Mouse (Mus musculus) hindbrain, embryonic 14.5 days (tissue): Measurements from ENCODE around the gene Rora. TPM values are rescaled to one million over a fixed set of nuclear protein-coding genes. Genes with fewer than 3 reads are reported as not detected.

Experiments used
- ATAC-seq: fragments of 200-750 bp; cut with Nextera tagmentation; 2 replicates; pipeline ENCODE4 v1.8.0; 2017; ENCODE audit warnings: moderate number of reproducible peaks, mild to moderate bottlenecking, moderate TSS enrichment, moderate library complexity; ENCODE audit not compliant: low FRiP score
- DNase-seq: peaks from one replicate; pipeline ENCODE4 v3.0.0-alpha.2; 2015; ENCODE audit warnings: low spot score
- H3K27ac ChIP-seq: fragments of 300-500 bp; sonication (generic); 2 replicates; pipeline ENCODE4 v1.5.1; 2014; ENCODE audit warnings: mild to moderate bottlenecking, moderate library complexity
- H3K27me3 ChIP-seq: fragments of 300-500 bp; sonication (generic); 2 replicates; pipeline ENCODE4 v1.6.1; 2014; ENCODE audit warnings: mild to moderate bottlenecking, low read length, mixed read lengths; ENCODE audit not compliant: control insufficient read depth, insufficient read depth
- H3K36me3 ChIP-seq: fragments of 300-500 bp; sonication (generic); replicated peaks from 2 replicates; pipeline ENCODE4 v1.6.1; 2014; ENCODE audit not compliant: control insufficient read depth, insufficient read depth
- H3K4me1 ChIP-seq: fragments of 300-500 bp; sonication (generic); replicated peaks from 2 replicates; pipeline ENCODE4 v1.6.1; 2014; ENCODE audit warnings: antibody characterized with exemption, low read length, mixed read lengths; ENCODE audit not compliant: control insufficient read depth, insufficient read depth
- H3K4me2 ChIP-seq: fragments of 300-500 bp; sonication (generic); replicated peaks from 2 replicates; pipeline ENCODE4 v1.6.1; 2014; ENCODE audit warnings: mild to moderate bottlenecking, moderate library complexity
- H3K4me3 ChIP-seq: fragments of 300-500 bp; sonication (generic); replicated peaks from 2 replicates; pipeline ENCODE4 v1.5.1; 2014; ENCODE audit warnings: mild to moderate bottlenecking, low read length
- H3K9ac ChIP-seq: fragments of 300-500 bp; sonication (generic); 2 replicates; pipeline ENCODE4 v1.6.1; 2014
- H3K9me3 ChIP-seq: fragments of 300-500 bp; sonication (generic); 2 replicates; pipeline ENCODE4 v1.6.1; 2016; ENCODE audit warnings: low read length; ENCODE audit not compliant: control insufficient read depth
- WGBS: fragments of 180-500 bp; shearing (Covaris S2); extraction: QIAGEN DNeasy Blood & Tissue Kit; methylation state at CpG from one replicate; pipeline ENCODE4 v1.1.7; 2014; 5-methylcytosine and 5-hydroxymethylcytosine counted together
- polyA plus RNA-seq: library from polyadenylated mRNA; unstranded; fragments of >200 nt; fragmentation: Nextera tagmentation; extraction: Ambion mirVana; gene quantifications from 2 replicates; pipeline ENCODE4 v1.2.1, GENCODE M21; 2014

Rora gene
- polyA plus RNA-seq, 1 experiment from 2014 or later: 22.0 TPM

DNA sequence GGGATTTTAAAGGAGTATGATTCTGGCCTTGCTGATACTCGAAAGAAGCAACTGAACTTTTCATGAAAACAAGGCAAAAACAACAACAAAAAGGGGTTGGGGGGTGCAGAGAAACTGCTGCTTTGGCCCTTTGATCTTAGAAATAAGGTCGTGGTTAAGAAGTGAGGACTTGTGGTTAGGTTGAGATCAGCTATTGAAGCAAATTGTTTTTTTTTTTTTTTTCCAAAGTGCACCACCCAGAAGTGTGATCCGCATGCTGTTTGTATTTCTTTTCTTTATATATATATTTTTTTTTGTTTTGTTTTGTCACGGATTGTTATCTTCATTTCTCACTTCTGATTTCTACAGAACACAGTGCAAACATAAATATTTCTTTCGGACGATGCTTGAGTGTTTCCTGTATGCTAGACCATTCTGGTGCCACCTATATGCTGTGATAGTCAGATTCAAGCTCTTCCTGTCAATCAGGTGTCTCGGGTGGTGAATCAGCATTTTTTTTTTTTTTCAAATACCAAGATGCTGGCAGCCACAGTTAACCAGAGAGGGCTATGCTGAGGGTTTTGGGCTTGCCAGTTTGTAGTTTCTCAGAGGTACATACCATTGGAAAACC lies 644.3 kb downstream of the Rora start:
- 84% methylated on average over 7 of the region's 7 CpGs for WGBS
- no peak for ATAC-seq

DNA sequence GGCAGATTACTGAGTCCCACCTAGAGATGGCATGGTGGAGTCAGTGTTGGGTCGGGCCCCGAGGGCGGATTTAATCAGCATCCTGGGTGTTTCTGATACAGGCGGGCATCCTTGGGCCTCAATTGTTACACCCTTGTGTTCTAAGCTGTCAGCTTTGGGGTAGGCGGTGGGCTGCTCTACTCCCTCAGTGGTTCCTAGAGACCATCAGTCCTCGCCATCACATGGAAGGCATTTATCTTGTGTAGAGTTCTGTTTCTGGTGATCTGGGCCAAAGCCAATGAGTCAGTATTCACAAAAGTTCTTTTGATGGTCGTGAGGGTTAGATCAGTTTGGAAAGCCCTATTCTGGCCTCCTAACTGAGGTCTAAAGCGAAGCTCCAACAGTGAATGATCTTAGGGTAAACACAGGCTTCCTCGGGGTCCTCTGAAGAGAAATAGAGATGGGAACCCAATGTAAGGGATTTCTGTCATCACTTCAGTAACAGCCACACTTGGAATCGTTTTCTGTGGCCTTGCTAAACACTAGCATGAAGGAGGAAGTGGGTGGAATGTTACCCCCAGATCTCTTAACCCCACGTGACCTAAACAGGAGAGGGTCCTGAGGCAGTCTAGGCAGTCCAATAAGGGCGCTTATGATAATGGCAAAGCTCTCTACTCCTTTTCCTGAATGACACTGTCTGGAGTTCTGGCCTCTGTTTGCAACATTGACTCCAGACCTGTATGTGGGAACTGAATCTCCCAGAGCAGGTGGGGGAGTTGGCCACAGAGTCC lies 645.2 kb downstream of the Rora start:
- Histone ChIP-seq H3K27me3 (peaks cover 11% of the 10 kb centered on the region; the same call in 1 of the 2 replicates), H3K27ac (no peak overlapping the region), H3K36me3 (no peaks in the 10 kb centered on the region), H3K9ac (no peak overlapping the region), H3K4me3 (no peak overlapping the region), H3K4me1 (peaks cover 26% of the 10 kb centered on the region; the same call in 1 of the 2 replicates), H3K4me2 (no peak overlapping the region), H3K9me3 (no peaks in the 10 kb centered on the region)
- 82% methylated on average over 12 of the region's 12 CpGs for WGBS
- DNase-seq (no peak), ATAC-seq (no peak)

More for the DNA sequence above, 644.3 kb downstream of the Rora start:
- Histone ChIP-seq H3K27ac (no peak overlapping the region), H3K9me3 (no peaks in the 10 kb centered on the region), H3K36me3 (no peaks in the 10 kb centered on the region), H3K4me3 (no peak overlapping the region), H3K27me3 (peaks cover 20% of the 10 kb centered on the region), H3K4me2 (no peak overlapping the region), H3K4me1 (peaks cover 19% of the 10 kb centered on the region; the same call in 1 of the 2 replicates), H3K9ac (no peak overlapping the region)
- DNase-seq: no peak

DNA sequence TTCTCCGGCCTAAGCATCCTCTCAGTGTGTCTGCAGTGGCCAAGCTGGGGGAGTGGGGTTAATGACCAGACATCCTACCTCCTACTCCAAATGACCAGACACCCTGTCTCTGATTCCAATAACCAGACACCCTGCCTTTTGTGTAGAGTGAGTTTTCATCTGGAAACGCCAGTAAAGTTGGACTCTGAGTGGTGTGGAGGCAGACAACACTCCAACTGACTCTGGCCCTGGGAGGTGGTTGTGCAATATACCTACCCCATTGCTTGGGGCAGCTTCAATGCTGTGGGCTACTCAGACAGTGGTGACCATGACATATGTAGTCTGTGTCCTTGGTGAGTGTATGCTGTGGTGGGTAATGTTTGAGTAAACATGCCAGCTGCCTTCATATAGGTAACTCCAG lies 645.9 kb downstream of the Rora start:
- Histone ChIP-seq H3K4me3 (no peak overlapping the region), H3K9ac (no peak overlapping the region), H3K36me3 (no peaks in the 10 kb centered on the region), H3K27ac (no peak overlapping the region), H3K4me1 (peaks cover 26% of the 10 kb centered on the region; the same call in 1 of the 2 replicates), H3K27me3 (0 out of 2 replicates have a peak, but pooled peaks cover 9% of the 10 kb centered on the region), H3K9me3 (no peaks in the 10 kb centered on the region), H3K4me2 (no peak overlapping the region)
- DNase-seq (no peak), ATAC-seq (no peak)
- WGBS: 77% methylated on average over 2 of the region's 2 CpGs

DNA sequence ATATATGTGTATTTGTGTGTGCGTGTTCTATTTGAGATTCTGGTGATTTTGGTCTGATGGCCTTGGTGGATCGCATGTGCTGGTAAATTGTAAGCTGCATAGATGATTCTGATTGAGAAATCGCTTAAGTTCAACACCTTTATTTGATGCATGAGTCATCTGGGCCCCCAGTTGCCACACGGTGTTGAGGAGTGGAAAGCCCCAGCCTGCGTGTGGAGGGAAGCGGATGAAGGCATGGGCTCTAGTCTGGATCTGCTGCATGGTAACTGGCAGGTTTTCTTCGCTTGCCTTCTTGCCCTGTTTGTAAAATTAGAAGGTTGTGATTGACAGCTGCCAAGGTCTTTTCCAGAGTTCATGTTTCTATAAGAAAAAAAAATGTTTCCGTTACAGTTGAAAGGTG lies 646.7 kb downstream of the Rora start:
- ATAC-seq (no peak), DNase-seq (no peak)
- Histone ChIP-seq H3K4me3 (no peak overlapping the region), H3K27me3 (0 out of 2 replicates have a peak, but pooled peaks cover 9% of the 10 kb centered on the region), H3K4me2 (no peak overlapping the region), H3K9ac (no peak overlapping the region), H3K36me3 (no peaks in the 10 kb centered on the region), H3K27ac (no peak overlapping the region), H3K9me3 (no peaks in the 10 kb centered on the region), H3K4me1 (peaks cover 26% of the 10 kb centered on the region; the same call in 1 of the 2 replicates)
- 94% methylated on average over 8 of the region's 8 CpGs for WGBS

DNA sequence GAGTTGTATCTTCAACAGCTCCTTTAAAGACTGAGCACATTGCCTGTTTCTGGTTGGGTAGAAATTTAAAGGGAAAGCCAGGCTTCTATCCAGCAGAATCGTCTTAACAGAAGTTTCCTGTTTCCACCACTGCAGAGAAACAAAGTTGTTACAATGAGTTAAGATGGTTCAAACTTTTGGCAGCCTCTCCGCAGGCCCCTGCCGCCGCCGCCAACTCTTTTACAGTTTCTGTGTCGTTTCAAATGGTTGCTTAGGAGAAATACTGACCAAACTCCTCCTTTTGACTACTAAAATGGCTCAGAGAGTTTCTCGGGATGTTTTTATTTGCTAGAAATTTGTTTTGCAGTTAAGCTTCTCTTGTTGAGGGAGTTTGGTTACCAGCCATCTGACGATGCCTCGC lies 647.9 kb downstream of the Rora start:
- no peaks in the 10 kb centered on the region for H3K36me3 ChIP-seq
- H3K9me3 ChIP-seq: no peaks in the 10 kb centered on the region
- no peak overlapping the region; the same call in 1 of the 2 replicates for H3K9ac ChIP-seq
- H3K27me3 ChIP-seq: 0 out of 2 replicates have a peak, but pooled peaks cover 9% of the 10 kb centered on the region
- DNase-seq: no peak
- peak overlapping the region; percentile 27 for H3K4me2 ChIP-seq
- no peak for ATAC-seq
- peak overlapping the region; percentile 55 for H3K27ac ChIP-seq
- 21% methylated on average over 9 of the region's 9 CpGs for whole genome bisulfite sequencing
- peaks cover 30% of the 10 kb centered on the region for H3K4me1 ChIP-seq
- no peak overlapping the region for H3K4me3 ChIP-seq

DNA sequence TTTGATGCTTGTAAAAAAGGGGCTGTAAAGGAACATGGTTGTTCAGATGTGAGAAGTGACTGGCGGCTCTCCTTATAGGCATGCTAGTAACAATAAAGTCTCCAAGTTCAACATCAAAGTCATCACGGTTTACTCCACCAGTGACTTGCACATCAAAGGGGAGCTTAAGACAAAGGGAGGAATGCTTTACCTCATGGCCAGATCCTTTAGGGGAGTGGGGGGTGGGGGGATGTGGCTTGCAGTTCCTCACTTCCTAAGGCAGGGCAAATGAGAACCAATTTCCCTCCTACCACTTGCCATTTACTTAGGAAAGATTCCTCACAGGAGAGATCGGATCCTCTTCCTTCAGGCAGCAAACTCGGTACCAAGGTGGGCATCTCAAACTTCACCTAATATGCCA lies 648.4 kb downstream of the Rora start:
- WGBS: 19% methylated on average over 4 of the region's 4 CpGs
- Histone ChIP-seq H3K9me3 (no peaks in the 10 kb centered on the region), H3K27me3 (0 out of 2 replicates have a peak, but pooled peaks cover 9% of the 10 kb centered on the region), H3K36me3 (no peaks in the 10 kb centered on the region), H3K27ac (peak overlapping the region; percentile 55; the same call in 1 of the 2 replicates), H3K4me1 (peaks cover 35% of the 10 kb centered on the region), H3K4me2 (peak overlapping the region; percentile 27), H3K9ac (no peak overlapping the region; the same call in 1 of the 2 replicates), H3K4me3 (no peak overlapping the region)
- no peak for DNase-seq
- ATAC-seq: no peak

DNA sequence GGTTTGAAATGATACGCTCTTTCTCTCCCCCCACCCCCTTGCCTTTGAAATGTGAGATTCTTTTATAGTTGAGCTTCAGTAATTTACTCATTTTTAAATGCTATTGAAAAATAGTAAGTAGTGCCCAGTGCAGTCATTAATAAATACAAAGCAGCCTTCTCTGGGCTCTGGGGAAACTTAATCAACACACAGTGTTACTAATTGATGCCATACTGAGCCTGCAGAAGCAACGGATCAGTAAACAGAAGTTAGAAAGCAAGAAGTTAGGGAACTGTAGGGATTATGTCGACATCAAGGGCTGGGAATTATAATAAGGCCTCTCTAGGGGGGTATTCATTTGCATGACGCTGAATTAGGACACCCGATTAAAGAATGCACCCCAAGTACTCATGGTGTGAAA lies 649.3 kb downstream of the Rora start:
- H3K27me3 ChIP-seq: 0 out of 2 replicates have a peak, but pooled peaks cover 9% of the 10 kb centered on the region
- no peak overlapping the region for H3K4me3 ChIP-seq
- no peaks in the 10 kb centered on the region for H3K9me3 ChIP-seq
- H3K27ac ChIP-seq: no peak overlapping the region
- H3K4me2 ChIP-seq: no peak overlapping the region; the same call in 1 of the 2 replicates
- ATAC-seq (no peak), DNase-seq (no peak)
- no peaks in the 10 kb centered on the region for H3K36me3 ChIP-seq
- peaks cover 36% of the 10 kb centered on the region for H3K4me1 ChIP-seq
- no peak overlapping the region for H3K9ac ChIP-seq
- WGBS: 14% methylated on average over 5 of the region's 5 CpGs

DNA sequence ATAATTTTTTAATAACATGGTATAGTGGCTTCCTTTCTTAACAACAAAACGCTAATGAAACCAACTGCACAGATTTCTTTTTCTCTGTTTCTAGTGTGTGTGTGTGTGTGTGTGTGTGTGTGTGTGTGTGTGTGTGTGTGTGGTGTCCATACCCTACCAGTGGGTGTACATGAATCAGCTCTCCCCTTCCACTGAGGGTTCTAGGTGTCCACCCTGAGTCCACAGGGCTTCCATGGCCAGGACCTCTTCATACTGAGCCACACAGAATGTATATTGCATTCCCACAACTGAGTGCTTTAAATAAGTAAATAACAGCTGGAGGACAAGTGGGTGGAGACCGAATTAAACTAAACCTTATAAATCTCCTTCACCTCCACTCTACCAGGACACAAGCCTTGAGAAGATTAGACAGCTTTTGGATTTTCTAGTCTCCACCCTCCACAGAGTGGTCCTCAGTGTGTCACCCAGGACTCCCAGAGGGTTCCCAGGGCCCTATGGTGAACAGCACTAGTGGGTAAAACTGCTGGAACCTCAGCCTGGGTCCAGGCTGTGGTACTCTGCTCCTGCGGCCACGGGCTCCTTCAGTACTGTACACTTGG lies 649.9 kb downstream of the Rora start:
- H3K9me3 ChIP-seq: no peaks in the 10 kb centered on the region
- no peak for ATAC-seq
- H3K27me3 ChIP-seq: 0 out of 2 replicates have a peak, but pooled peaks cover 9% of the 10 kb centered on the region
- no peak overlapping the region for H3K4me3 ChIP-seq
- WGBS: 72% methylated on average over 4 of the region's 4 CpGs
- H3K36me3 ChIP-seq: no peaks in the 10 kb centered on the region
- H3K9ac ChIP-seq: no peak overlapping the region
- peaks cover 36% of the 10 kb centered on the region for H3K4me1 ChIP-seq
- no peak for DNase-seq
- no peak overlapping the region for H3K27ac ChIP-seq
- H3K4me2 ChIP-seq: no peak overlapping the region; the same call in 1 of the 2 replicates

DNA sequence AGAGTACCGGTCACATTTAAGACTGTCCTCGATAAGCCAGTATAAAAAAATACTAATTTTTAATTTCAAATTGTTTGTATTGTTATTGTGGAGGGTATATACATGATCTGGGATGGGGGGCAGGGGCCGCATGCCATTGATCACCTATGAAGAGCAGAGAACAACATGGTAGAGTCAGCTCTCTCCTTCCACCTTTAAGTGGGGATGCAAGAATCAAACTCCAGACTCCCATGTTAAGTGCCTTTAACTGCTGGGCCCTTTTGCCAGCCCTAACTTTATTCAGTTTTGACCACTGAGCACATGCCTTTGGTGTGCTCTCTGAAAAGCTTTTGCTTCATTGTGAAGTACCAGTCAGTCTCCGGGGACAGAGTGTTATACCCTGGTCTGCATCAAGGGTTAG lies 650.4 kb downstream of the Rora start:
- H3K9me3 ChIP-seq: no peaks in the 10 kb centered on the region
- DNase-seq: no peak
- H3K9ac ChIP-seq: no peak overlapping the region
- H3K4me3 ChIP-seq: no peak overlapping the region
- no peak overlapping the region for H3K27ac ChIP-seq
- 0 out of 2 replicates have a peak, but pooled peaks cover 9% of the 10 kb centered on the region for H3K27me3 ChIP-seq
- 91% methylated on average over 4 of the region's 4 CpGs for WGBS
- H3K4me1 ChIP-seq: peaks cover 36% of the 10 kb centered on the region
- H3K4me2 ChIP-seq: no peak overlapping the region
- ATAC-seq: no peak
- H3K36me3 ChIP-seq: no peaks in the 10 kb centered on the region
